Mouse (Mus musculus) heart, embryonic 14.5 days (tissue): ENCODE measurements around the gene Phactr1. TPM values are rescaled to one million over a fixed set of nuclear protein-coding genes. Genes with fewer than 3 reads are reported as not detected.

Experiments
- ATAC-seq: fragments of 200-750 bp; cut with Nextera tagmentation; 2 replicates; pipeline ENCODE4 v1.8.0; 2017; ENCODE audit warnings: low read depth, moderate TSS enrichment; ENCODE audit not compliant: insufficient number of reproducible peaks, insufficient read depth, low FRiP score
- H3K27ac ChIP-seq, 2 experiments: fragments of 200-500 bp in 1 of 2; fragments of 300-500 bp in 1 of 2; sonication (generic) in 1 of 2; replicated peaks in 1 of 2; 2 replicates each; pipeline ENCODE4 v1.5.1; 2012 to 2014; ENCODE audit warnings: low read depth in 2 of 2, low read length in 2 of 2, control low read depth in 1 of 2, mild to moderate bottlenecking in 1 of 2, mixed read lengths in 1 of 2; ENCODE audit not compliant: control insufficient read depth in 1 of 2, insufficient read depth in 1 of 2
- H3K27me3 ChIP-seq: fragments of 300-500 bp; sonication (generic); 2 replicates; pipeline ENCODE4 v1.6.1; 2014; ENCODE audit warnings: mild to moderate bottlenecking, low read length, control low read depth; ENCODE audit not compliant: control insufficient read depth, insufficient read depth
- H3K36me3 ChIP-seq: fragments of 300-500 bp; sonication (generic); 2 replicates; pipeline ENCODE4 v1.6.1; 2014; ENCODE audit warnings: mild to moderate bottlenecking, control low read depth, low read length, mixed read lengths; ENCODE audit not compliant: control insufficient read depth, insufficient read depth
- H3K4me1 ChIP-seq, 2 experiments: fragments of 200-500 bp in 1 of 2; fragments of 300-500 bp in 1 of 2; sonication (generic) in 1 of 2; 2 replicates each; pipeline ENCODE4 v1.6.1; 2012 to 2014; ENCODE audit warnings: low read length in 2 of 2, control low read depth in 1 of 2, mixed read lengths in 1 of 2; ENCODE audit not compliant: control insufficient read depth in 2 of 2, insufficient read depth in 2 of 2
- H3K4me2 ChIP-seq: fragments of 300-500 bp; sonication (generic); 2 replicates; pipeline ENCODE4 v1.6.1; 2014; ENCODE audit warnings: mild to moderate bottlenecking, low read length
- H3K4me3 ChIP-seq, 2 experiments: fragments of 200-500 bp in 1 of 2; fragments of 300-500 bp in 1 of 2; sonication (generic) in 1 of 2; 2 replicates each; pipeline ENCODE4 v1.5.1; 2012 to 2014; ENCODE audit warnings: low read length in 2 of 2, mild to moderate bottlenecking in 2 of 2, control low read depth in 1 of 2, low read depth in 1 of 2, moderate library complexity in 1 of 2; ENCODE audit not compliant: control insufficient read depth in 1 of 2, insufficient read depth in 1 of 2
- H3K9ac ChIP-seq: fragments of 300-500 bp; sonication (generic); 2 replicates; pipeline ENCODE4 v1.6.1; 2014; ENCODE audit warnings: mild to moderate bottlenecking, low read length
- H3K9me3 ChIP-seq: fragments of 300-500 bp; sonication (generic); 2 replicates; pipeline ENCODE4 v1.6.1; 2016; ENCODE audit warnings: low read length, control low read depth; ENCODE audit not compliant: control insufficient read depth
- WGBS: fragments of 180-500 bp; shearing (Covaris S2); extraction: QIAGEN DNeasy Blood & Tissue Kit; methylation state at CpG from one replicate; pipeline ENCODE4 v1.1.7; 2014; 5-methylcytosine and 5-hydroxymethylcytosine counted together
- polyA plus RNA-seq: library from polyadenylated mRNA; unstranded; fragments of >200 nt; fragmentation: Nextera tagmentation; extraction: Ambion mirVana; gene quantifications from 2 replicates; pipeline ENCODE4 v1.2.1, GENCODE M21; 2014

Gene Phactr1
- polyA plus RNA-seq, 1 experiment from 2014 or later: 8.9 TPM

- WGBS: 90% methylated on average over 10 of the region's 10 CpGs
- Histone ChIP-seq H3K36me3 (no peaks in the 10 kb centered on the region), H3K9me3 (no peaks in the 10 kb centered on the region)
These were observed 213.6 kb downstream of the Phactr1 start for GRCm38 (mm10) chr13:42894016-42894415.

GRCm38 (mm10) chr13:42894598-42894997, 214.2 kb downstream of the Phactr1 start:
- Histone ChIP-seq H3K27me3 (no peaks in the 10 kb centered on the region), H3K4me1 (peaks cover 4 to 6% of the 10 kb centered on the region in 2 experiments; a peak in 3 of 4 replicates), H3K9me3 (no peaks in the 10 kb centered on the region), H3K4me3 (no peak overlapping the region), H3K27ac (no peak overlapping the region), H3K36me3 (no peaks in the 10 kb centered on the region), H3K4me2 (no peak overlapping the region), H3K9ac (no peak overlapping the region)
- no peak for ATAC-seq
- 89% methylated on average over 12 of the region's 12 CpGs for WGBS

More at GRCm38 (mm10) chr13:42894016-42894415, 213.6 kb downstream of the Phactr1 start:
- no peak overlapping the region for H3K4me2 ChIP-seq
- no peak overlapping the region for H3K27ac ChIP-seq
- no peak for ATAC-seq
- no peaks in the 10 kb centered on the region for H3K27me3 ChIP-seq
- H3K9ac ChIP-seq: no peak overlapping the region
- H3K4me1 ChIP-seq: peaks cover 4 to 6% of the 10 kb centered on the region in 2 experiments; a peak in 3 of 4 replicates
- H3K4me3 ChIP-seq: no peak overlapping the region

- 77% methylated on average over 3 of the region's 3 CpGs for WGBS
These were observed 215.6 kb downstream of the Phactr1 start for GRCm38 (mm10) chr13:42895980-42896379.

GRCm38 (mm10) chr13:42899611-42900010, 219.2 kb downstream of the Phactr1 start:
- no peaks in the 10 kb centered on the region for H3K9me3 ChIP-seq
- H3K4me2 ChIP-seq: no peak overlapping the region
- H3K4me3 ChIP-seq: no peak overlapping the region
- no peaks in the 10 kb centered on the region for H3K36me3 ChIP-seq
- no peak overlapping the region for H3K9ac ChIP-seq
- no peaks in the 10 kb centered on the region for H3K27me3 ChIP-seq
- H3K4me1 ChIP-seq: no peaks in the 10 kb centered on the region
- WGBS: 60% methylated on average over 3 of the region's 3 CpGs
- H3K27ac ChIP-seq: no peak overlapping the region
- ATAC-seq: no peak

More at GRCm38 (mm10) chr13:42895980-42896379, 215.6 kb downstream of the Phactr1 start:
- Histone ChIP-seq H3K27ac (no peak overlapping the region), H3K4me2 (no peak overlapping the region), H3K27me3 (no peaks in the 10 kb centered on the region), H3K36me3 (no peaks in the 10 kb centered on the region), H3K9me3 (no peaks in the 10 kb centered on the region), H3K4me1 (no peaks in the 10 kb centered on the region), H3K9ac (no peak overlapping the region), H3K4me3 (no peak overlapping the region)
- ATAC-seq: no peak

- ATAC-seq: no peak
- WGBS: 89% methylated on average over 2 of the region's 2 CpGs
These were observed 221.4 kb downstream of the Phactr1 start for GRCm38 (mm10) chr13:42901837-42902236.

GRCm38 (mm10) chr13:42902859-42903258, 222.4 kb downstream of the Phactr1 start:
- 73% methylated on average over 3 of the region's 3 CpGs for WGBS
- no peak overlapping the region for H3K4me2 ChIP-seq
- ATAC-seq: no peak
- no peak overlapping the region for H3K9ac ChIP-seq
- no peak overlapping the region for H3K27ac ChIP-seq
- H3K4me3 ChIP-seq: no peak overlapping the region
- no peaks in the 10 kb centered on the region for H3K36me3 ChIP-seq
- no peaks in the 10 kb centered on the region for H3K27me3 ChIP-seq
- H3K9me3 ChIP-seq: no peaks in the 10 kb centered on the region
- H3K4me1 ChIP-seq: peaks cover 8 to 12% of the 10 kb centered on the region in 2 experiments

More at GRCm38 (mm10) chr13:42901837-42902236, 221.4 kb downstream of the Phactr1 start:
- Histone ChIP-seq H3K36me3 (no peaks in the 10 kb centered on the region), H3K9ac (no peak overlapping the region), H3K4me2 (no peak overlapping the region), H3K27me3 (no peaks in the 10 kb centered on the region), H3K4me1 (peaks cover 5 to 12% of the 10 kb centered on the region in 2 experiments), H3K27ac (no peak overlapping the region), H3K9me3 (no peaks in the 10 kb centered on the region), H3K4me3 (no peak overlapping the region)

GRCm38 (mm10) chr13:42905818-42906217, 225.4 kb downstream of the Phactr1 start:
- no peak overlapping the region for H3K4me3 ChIP-seq
- no peaks in the 10 kb centered on the region for H3K27me3 ChIP-seq
- WGBS: 22% methylated on average over 4 of the region's 4 CpGs
- H3K27ac ChIP-seq: no peak overlapping the region; a peak in 1 of 4 replicates
- H3K4me1 ChIP-seq: peaks cover 8 to 12% of the 10 kb centered on the region in 2 experiments
- no peak for ATAC-seq
- H3K4me2 ChIP-seq: peak overlapping the region; percentile 13; the same call in 1 of the 2 replicates
- no peaks in the 10 kb centered on the region for H3K36me3 ChIP-seq
- H3K9me3 ChIP-seq: no peaks in the 10 kb centered on the region
- no peak overlapping the region for H3K9ac ChIP-seq

GRCm38 (mm10) chr13:42906990-42907389, 226.6 kb downstream of the Phactr1 start:
- Histone ChIP-seq H3K9me3 (no peaks in the 10 kb centered on the region), H3K4me3 (no peak overlapping the region), H3K36me3 (no peaks in the 10 kb centered on the region), H3K27me3 (no peaks in the 10 kb centered on the region), H3K4me1 (peaks cover 8 to 12% of the 10 kb centered on the region in 2 experiments), H3K4me2 (no peak overlapping the region), H3K27ac (peak overlapping the region; percentile 52 to 53), H3K9ac (no peak overlapping the region)
- 66% methylated on average over 12 of the region's 12 CpGs for WGBS
- ATAC-seq: no peak
